Mouse (Mus musculus): ENCODE measurements around the gene Olfr1309.
"Not testable (repeated sequence)": the region's sequence is repeated elsewhere in the genome, so short reads cannot be mapped to it uniquely, and the experiment has no call there.

Olfr1309 gene

GRCm38 (mm10) chr2:111990181-111990580 is at the start of gene Olfr1309:
Gene Olfr1309 (minus strand): TSS chr2:111990281.
- DNase-seq: no peak

- not testable (repeated sequence) for DNase-seq
Observed at GRCm38 (mm10) chr2:112026971-112027370, 36.9 kb upstream of the Olfr1309 start.

GRCm38 (mm10) chr2:112024312-112024711 is 34.2 kb upstream of the Olfr1309 start, which contains the start of gene Olfr1311:
Gene Olfr1311 (minus strand): TSS chr2:112024412.
- no peak for DNase-seq

- DNase-seq: no peak
Observed at GRCm38 (mm10) chr2:112014900-112015299, 24.8 kb upstream of the Olfr1309 start.

GRCm38 (mm10) chr2:112012608-112013007 is 22.5 kb upstream of the Olfr1309 start, which contains the start of gene Olfr1310:
Gene Olfr1310 (minus strand): TSS chr2:112012708.
- DNase-seq: no peak

GRCm38 (mm10) chr2:111964844-111965243 is 25.2 kb downstream of the Olfr1309 start, which contains the start of gene Olfr1308:
Gene Olfr1308 (minus strand): TSS chr2:111964944.
- no peak for DNase-seq

GRCm38 (mm10) chr2:111949340-111949739 is 40.7 kb downstream of the Olfr1309 start, which contains the start of gene Olfr1307:
Gene Olfr1307 (minus strand): TSS chr2:111949440.
- no peak for DNase-seq
